Mouse (Mus musculus) ovary, adult 10 weeks (tissue): ENCODE data around the gene Serpinb9f. TPM values are rescaled to one million over a fixed set of nuclear protein-coding genes. Genes with fewer than 3 reads are reported as not detected.

ENCODE experiments used
- polyA plus RNA-seq: library from polyadenylated mRNA; stranded (reverse); fragments of 350-450 nt; fragmentation: Illumina TruSeq; extraction: RNeasy Lipid Tissue Mini Kit (QIAGEN cat#74804); gene quantifications from one replicate; pipeline ENCODE4 v1.2.3, GENCODE M21; 2014

The Serpinb9f gene
- polyA plus RNA-seq = not detected

GRCm38 (mm10) chr13:33323777-33324176 lies at the start of gene Serpinb9f:
TSS of gene Serpinb9f (plus strand) at chr13:33324077.

Other genes with a start within 250 kb of the Serpinb9f start
- 1.3 TPM for gene Serpinb1b, start 245.5 kb upstream of the Serpinb9f start, polyA plus RNA-seq
- gene Serpinb9c, start 164.3 kb upstream of the Serpinb9f start, polyA plus RNA-seq = not detected
- not detected for gene Serpinb9d, start 131.1 kb upstream of the Serpinb9f start, polyA plus RNA-seq
- gene Serpinb9e, start 74.5 kb upstream of the Serpinb9f start, polyA plus RNA-seq = not detected
- not detected for gene Gm11397, start 71.7 kb downstream of the Serpinb9f start, polyA plus RNA-seq
- gene Serpinb9g, start 160.7 kb downstream of the Serpinb9f start, polyA plus RNA-seq = not detected